Mouse (Mus musculus) induced T-regulatory cell, adult 2 months (primary cell): ENCODE results near the gene Zfp771.
A peak's percentile ranks its signal among the peaks of the same experiment; 100 is the strongest.

ENCODE experiments used
- DNase-seq: peaks from one replicate; pipeline ENCODE4 v3.0.0-alpha.2; 2012; ENCODE audit warnings: low read depth

Zfp771 gene

DNA sequence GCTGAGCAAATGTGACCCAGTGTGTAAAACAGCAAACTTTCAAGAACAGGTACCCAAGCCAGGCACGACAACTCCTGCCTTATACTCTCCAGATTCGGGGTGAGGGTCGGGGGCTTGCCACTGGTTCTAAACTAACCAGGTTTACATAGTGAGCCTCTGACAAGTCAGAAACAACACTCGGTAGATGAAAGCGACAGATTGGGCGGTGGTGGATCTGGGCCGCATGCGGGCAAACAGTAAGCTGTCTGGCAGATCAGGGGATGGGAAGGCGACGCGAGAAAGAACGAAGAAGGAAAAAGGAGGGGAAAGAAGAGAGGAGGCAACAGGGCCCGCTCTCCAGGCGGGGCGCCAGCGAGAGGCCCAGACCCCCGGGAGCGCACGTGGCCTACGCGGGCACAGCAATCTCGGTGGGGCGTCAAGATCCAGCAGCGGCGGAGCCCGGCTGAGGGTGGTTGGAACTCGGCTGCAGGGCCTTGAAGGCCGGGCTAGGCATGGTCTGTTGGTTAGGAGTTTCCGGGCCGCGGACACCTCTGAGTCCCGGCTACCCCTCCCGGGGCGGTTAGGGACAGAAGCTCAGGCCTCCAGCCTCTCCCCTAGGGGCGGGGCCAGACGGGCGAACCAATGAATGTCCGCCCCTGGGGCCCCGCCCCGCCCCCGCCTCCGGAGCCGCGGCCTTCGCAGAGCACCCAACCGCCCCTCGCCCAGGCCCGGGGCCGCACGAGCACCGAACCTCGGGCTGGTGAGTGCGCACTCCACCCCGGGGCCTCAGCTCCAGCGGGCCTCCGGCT, at the start of gene Zfp771:
TSS of gene Zfp771 (plus strand) at position 405 of the 788 bp plus-strand sequence.
- peak; percentile 95 for DNase-seq

DNA sequence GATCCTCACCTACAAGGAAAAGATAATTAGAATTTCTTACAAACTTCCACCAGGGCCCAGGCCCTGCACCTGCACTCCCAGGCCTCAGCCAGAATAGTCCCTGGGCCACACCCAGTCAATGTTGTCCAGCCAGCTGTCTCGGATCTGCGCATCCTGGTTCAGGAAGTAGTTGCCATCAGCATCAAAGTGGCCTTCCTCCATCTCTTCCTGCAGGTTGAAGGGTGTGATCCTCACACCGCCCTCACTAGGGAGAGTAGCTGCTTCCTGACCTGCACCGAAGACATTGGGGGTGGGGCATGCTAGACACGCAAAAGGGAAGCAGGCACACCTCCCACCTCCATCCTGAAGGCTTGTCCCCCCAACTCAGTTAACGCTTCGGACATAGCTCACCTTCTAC, 49.4 kb upstream of the Zfp771 start:
- peak; percentile 52 for DNase-seq

DNA sequence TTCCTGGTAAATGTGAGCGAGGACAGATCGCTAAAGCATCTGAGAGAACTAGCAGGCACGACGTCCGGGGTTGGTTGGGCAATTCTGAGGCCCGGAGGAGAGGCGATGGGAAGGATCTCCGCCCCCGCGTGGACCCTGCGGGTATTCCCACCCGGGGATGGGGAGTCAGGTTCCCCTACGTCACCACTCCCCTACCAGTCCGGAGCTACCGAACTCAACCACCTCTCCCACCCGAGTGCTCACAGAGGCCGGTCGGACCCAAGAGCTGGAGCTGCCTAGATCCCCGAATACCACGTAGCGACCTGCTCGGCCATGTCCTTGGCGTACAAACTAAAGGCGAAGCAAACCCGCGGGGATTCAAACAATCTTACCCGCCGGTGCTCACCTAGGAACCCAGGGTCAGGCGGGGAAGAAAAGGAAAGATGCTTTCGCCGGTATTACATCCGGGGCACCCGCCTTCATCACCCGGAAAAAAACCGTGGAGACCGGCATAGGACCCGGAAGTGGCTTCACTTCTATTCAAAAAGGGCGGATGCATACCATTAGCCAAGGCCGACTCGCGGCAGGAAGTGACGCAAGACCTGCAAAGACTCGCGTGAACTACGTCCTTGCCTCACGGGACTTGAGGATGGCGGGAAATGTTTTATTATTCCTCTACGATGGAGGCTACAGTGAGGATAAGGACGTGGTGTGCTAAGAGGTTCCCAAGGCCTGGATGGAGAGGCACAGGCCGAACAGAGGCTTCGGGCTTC, 48.4 kb upstream of the Zfp771 start, which contains the start of gene Cd2bp2:
TSS of gene Cd2bp2 (minus strand) at position 507 of the 752 bp plus-strand sequence.
- peak; percentile 98 for DNase-seq

DNA sequence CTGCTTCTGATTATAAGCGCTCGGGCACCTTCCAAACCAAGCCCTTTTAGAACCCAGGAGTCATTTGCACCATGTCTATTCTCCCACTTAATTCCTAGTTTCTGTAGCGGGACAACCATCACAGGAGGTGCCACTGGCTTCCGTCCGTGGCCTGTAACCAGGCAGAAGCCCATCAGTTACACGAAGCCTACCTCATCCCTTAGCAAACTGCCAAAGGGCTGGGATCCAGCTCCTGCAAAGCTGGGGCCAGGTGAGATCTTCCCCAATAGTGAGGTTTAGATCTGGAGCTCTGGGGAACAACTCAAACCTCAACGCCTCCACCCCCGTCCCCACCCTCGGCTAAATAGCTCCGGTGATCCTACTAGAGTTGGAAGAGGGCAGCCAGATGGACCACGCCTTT, 47.6 kb upstream of the Zfp771 start:
- no peak for DNase-seq

DNA sequence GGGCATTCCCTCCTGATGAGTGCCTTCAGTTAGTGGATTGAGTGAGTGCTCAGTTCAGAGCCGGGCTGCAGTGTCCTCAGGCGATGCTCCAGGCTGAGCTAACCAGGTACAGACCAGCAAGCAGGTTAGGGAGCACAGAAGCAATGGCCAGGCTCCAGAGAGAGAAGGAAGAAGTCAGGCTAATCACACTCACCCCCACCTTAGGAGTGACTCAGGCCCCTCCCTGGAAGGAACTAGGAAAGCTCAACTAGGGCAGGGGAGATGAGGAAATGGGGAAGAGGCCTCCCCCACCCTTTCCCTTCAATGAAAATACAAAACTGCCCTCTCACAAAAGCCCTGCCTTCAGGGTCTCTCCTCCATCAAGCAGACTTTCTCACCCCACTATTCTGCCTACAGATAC, 37.5 kb upstream of the Zfp771 start:
- DNase-seq: no peak

DNA sequence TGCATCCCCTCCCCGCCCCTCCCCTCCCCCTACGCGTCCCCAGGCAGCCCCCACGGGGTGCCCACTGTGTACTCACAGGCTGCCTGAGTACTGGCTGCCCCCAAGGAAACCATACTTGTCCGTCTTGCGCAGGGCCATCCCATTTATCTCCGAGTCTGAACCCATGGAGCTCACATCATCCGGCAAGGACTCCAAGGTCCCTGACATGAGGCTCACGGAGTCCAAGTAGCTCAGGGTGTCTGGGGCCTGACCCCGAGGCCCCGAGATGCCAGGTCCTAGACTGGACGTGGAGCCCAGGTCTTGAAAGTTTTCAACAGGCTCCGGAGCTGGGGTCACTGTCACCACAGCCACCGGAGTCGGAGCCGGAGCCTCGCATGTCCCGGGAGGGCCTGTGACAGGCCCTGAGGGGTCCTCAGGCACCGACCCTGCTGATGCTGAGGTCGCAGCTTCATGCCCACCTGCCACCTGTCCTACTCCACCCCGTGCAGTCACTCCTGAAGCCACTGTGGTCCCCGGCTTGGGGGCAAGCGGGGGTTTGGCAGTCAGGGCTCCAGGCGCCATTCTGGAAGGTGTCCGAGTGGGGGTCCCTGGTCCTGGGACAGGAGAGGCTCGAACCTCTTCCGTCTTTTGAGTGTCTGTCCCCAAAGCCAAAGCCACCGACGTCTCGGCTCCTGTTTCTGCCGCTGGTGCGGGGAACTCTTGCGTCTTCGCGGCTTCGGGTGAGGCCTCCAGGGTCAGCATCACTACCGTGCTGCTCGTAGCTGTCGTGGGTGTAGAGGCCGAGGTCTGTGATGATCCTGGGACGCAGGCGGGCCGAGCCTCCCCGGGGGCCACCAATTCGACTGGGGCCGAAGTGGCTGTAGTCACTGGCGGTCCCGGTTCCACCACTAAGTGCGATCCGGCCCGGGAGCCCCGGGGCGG, 36.4 kb upstream of the Zfp771 start:
- DNase-seq: peak; percentile 43

DNA sequence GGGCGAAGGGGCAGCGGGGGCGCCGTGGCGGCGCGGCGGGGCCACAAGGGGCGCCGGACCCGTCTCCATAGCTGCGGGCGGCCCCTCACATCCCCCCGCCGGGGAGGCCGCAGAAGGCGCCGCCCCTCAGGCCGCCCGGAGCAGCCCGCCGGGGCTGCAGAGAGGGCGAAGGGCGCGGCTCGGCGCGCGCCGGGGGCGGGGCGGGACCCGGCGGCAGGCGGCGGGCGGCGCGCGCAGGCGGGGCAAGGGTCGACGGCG, 35.9 kb upstream of the Zfp771 start, which contains the start of gene Tbc1d10b:
TSS of gene Tbc1d10b (minus strand) at position 174 of the 258 bp plus-strand sequence.
- no peak for DNase-seq

DNA sequence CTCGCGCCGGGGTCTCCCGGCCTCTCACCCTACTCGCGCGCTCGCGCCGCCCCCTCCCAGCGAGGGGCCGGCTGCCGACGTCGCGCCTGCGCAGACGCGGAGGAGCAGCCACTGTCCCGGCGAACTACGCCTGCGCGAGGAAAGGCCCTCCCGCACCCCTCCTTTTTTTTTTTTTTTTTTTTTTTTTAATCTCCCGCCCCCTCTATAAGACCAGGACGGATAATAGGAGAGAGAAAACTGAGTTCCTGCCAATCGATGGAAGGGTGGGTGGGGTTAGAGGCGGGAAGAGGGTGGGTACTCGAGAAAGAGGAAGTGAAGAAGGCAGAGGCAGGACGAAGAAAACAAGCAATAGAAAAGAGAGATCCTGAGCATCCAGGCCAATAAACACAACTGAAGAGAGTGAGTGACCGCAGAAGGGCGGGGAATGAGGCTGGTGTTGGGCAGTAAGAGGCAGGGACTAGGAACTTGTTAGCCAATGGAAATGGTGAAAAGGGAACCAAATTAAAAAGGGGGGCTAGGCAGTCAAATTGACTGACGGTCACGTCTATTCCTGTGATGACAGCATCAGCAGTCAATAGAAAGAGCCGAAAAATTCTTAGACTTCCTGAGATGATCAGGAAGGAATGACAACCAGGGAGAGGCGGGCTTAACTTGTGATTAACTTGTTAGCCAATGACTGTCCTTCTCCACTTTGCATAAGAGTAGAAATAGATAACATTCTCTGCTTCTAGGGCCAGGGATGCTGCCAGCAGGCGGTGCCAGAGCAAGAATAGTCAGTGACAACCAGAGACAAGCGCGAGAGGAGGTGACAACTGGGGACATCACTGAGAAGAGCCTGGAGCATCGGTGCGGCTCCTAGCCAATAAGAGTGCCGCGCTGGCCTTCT, 35.3 kb upstream of the Zfp771 start, which contains the start of gene Mylpf:
TSS of gene Mylpf (plus strand) at position 338 of the 886 bp plus-strand sequence.
- DNase-seq: peak; percentile 99

DNA sequence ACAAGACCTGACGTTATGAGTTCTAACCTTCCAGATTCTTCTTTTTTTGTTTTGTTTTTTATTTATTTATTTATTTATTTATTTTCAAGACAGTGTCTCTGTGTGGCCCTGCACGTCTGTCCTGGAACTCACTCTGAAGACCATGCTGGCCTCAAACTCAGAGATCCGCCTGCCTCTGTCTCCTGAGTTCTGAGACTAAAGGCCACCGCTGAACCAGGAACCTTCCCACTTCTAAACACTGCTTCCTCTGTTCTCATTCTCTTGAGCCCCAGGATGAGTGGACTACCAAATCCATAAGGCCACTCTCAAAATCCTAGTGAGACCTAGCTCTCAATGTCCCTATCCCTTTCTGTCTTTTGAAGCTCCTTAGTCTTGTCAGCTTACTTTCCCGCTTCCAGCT, 34.2 kb upstream of the Zfp771 start:
- peak; percentile 35 for DNase-seq

DNA sequence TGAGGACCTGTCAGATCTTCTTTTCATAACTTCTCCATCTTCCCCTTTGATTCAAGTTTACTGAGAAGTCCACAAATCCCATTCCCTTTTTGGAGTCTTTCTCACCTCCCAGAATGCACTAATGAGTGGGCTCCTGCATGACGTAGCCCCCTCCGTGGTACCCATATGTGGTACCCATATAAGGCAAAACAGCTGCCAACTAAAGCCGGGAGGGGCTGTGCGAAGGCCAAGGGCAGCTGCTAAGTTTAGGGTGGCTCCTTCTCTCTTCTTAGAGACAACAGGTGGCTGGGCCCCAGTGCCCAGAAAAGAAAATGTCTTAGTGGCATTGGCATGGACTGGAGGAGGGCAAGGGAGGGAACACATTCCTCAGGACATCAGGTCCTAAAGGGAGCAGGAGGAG, 33.8 kb upstream of the Zfp771 start:
- DNase-seq: no peak

DNA sequence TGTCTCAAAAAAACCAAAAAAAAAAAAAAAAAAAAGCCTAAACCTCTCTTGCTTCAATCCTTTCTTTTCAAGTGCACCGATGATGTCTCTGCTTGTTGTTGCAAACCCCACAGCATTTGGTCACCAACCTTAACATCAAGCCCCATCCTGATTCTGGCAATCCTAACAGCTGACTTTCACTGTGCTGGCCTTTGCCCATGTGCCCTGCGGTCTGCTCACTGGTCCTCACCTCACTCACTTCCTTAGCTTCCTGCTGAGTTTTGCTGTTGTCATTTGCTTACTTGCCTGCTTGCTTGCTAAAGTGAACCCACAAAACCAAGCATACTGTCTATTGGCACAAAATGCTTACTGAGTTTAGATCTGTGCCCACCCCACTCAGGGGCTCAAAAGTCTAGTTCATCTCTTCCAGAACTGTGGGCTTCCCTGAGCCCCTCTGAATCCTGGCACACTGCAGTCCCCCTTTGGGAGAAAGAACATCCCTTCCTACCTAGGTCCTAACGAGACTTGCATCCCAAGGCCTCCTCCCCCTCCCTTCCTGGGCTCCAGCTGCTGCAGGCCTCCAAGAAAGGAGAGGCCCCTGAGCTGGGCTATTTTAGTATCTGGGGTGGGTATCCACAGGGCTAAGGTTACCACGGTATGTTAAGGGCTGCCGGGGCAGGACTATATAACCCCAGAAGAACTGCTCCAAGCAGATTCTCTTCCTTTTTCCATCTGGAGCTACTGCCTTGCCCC, 32.9 kb upstream of the Zfp771 start:
- peak; percentile 54 for DNase-seq

DNA sequence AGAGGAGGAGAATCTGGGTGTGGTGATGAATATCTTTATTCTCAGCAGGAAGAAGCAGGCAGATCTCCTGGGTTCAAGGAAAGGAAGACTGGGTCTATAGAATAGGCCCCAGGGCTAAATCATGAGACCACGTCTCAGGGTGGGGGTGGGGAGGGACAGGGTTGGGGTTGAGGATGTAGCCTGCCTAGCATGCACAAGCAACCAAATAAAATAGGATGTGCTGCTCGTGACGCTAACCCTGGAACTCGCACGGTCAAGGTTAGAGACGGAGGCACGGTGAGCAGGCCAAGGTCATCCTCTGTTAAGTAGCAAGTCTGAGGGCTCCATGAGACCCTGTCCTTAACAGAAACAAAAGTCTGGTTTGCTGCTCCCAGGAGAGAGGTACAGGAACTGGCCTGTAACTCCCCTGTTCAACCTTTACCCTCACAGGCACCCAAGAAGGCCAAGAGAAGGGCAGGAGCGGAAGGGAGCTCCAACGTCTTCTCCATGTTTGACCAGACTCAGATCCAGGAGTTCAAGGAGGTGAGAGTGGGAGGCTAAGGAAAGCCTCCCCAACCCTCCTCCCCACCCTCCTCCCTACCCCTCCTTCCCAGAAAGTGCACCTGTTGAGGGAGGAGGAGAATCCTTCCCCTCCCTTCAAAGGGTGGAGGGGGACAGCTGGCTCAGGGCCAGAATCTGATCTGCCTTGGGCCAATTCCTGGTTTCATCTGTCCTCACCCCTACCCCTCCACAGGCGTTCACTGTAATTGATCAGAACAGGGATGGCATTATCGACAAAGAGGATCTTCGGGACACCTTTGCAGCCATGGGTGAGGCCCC, 31.4 kb upstream of the Zfp771 start:
- no peak for DNase-seq

DNA sequence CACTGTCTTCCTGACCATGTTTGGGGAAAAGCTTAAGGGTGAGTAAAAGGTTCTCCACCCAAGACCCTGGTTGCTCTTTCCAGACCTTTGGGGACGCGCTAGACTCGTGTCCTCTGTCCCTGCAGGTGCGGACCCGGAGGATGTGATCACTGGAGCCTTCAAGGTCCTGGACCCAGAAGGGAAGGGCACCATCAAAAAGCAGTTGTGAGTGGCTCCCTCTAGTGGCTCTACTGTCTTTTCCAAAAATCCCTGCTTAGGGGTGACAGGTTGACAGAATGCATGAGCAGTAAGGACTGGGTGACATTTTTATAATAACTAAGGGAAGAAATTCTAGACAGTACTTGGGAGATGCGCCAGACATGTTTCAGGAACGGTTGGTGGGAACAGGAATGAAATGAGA, 30.6 kb upstream of the Zfp771 start:
- DNase-seq: peak; percentile 80

DNA sequence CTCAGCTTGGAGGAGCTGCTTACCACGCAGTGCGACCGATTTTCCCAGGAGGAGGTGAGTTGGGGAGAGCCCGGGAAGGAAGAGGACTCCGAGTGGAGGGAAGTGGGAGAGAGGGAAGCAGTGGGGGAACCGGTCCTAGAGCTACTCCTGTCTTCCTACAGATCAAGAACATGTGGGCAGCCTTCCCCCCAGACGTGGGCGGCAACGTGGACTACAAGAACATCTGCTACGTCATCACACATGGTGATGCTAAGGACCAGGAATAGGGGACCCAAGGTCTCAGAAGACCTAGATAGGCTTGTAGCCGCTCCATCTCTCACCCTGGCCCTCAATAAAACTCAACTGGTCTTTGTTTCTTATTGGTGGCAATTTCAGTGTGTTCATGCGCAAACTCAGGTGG, 30.1 kb upstream of the Zfp771 start:
- no peak for DNase-seq

DNA sequence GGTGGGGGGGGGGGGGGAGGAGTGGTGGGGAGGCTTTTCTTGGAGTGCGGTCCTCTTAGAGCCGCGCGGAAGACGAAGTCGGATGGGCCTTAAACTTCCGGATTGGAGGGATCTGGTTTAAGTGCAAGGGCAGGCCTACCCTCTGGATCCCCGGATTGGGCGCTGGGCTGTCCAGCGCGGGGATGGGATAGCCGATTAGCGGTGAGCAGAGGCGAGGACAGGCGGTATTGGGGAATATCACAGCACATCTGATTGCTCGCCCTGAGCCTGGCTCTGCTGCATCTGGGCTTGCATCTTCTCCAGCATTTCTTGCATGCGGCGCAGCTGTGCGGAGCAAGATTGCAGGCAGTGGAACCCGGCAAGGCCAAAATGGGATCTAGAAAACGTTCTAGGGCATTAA, 29.6 kb upstream of the Zfp771 start:
- no peak for DNase-seq

DNA sequence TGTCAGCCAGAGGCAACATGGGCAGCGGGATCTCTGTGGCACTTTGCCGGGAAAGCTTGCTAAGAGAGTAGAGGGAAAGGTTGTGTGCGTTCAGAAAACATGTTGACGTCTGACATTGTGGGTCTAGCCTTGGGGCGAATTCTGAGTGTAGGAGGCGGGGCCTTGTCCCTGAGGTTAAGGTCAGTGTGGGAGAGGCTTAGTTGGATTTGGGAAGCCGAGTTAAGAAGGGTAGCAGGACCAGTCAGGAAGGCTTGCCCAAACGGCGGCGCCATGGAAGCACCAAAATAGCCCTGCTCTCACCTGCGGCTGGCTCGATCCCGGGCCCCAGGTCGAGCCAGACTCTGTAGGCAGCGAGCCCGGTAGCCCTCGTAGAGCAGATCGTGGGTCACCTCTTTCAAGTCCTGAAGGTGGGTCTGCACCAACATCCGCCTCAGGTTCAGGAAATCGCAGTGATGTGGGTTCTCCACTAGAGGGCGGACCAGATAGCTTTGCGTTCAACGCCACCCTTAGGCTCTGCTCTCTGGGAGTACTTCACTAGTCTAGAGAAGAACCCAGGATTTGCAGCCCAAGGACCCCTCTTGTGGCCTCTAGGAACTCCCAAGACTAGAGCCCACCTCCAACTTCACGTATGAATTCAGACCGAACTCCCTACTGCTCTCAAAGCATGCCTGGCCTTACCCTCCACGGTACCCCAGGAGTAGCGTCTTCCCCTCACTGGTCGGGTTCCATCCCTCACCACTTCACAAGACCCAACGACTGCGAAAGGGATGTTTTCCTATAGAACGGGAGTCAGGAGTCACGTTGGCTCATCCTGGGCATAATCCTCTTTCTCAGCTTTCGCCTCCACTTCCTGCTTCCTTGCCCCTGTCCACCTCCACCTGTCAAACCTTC, 28.8 kb upstream of the Zfp771 start:
- peak; percentile 91 for DNase-seq

DNA sequence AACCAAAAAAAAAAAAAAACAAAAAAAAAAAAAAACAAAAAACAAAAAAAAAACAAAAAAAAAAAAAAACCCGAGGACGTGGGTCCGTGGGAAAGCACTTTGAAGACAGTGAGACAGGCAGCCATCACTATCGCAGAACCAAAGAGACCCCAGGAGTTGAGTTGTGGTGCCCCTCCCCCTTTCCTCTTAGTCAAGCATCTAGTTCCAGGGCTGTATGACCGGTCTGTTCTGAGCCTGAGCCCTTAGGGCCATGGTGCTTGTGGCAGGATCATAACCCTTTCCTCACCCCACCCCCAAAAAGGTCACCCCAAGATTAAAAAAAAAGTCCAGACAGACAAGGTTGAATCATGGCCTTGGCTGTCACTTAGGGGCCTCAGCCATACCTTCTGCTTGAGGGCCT, 27.8 kb upstream of the Zfp771 start:
- DNase-seq: peak; percentile 45

DNA sequence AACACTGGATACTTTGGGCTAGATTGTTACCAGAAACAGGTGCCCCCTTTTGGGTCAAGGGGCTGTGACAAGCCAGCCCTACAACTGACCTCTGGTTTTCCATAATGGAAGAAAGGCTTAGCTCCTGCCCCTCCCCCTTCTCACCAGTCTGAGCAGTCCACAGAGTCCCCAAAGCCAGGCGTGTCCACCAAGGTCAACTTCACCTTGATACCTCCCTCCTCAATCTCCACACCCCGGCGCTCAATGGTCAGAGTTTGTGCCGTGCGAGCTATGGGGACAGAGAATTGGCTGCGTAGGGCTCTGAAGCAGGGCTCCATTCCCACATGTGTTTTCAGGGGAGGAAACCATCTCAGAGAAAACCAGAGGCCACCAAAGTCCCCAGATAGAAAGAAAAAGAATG, 26.6 kb upstream of the Zfp771 start:
- DNase-seq: no peak
